Mouse (Mus musculus): Measurements from ENCODE around the gene Lbp. TPM values are rescaled to one million over a fixed set of nuclear protein-coding genes. Genes with fewer than 3 reads are reported as not detected.

The Lbp gene
- total RNA-seq, 2 experiments from 2014 or later = 5.9 to 6.6 TPM

- intact Hi-C loops (cut with DNase I) = no loop called here
Measured at GRCm38 (mm10) chr2:158306696-158307049, 380 bp downstream of the Lbp start.

DNA sequence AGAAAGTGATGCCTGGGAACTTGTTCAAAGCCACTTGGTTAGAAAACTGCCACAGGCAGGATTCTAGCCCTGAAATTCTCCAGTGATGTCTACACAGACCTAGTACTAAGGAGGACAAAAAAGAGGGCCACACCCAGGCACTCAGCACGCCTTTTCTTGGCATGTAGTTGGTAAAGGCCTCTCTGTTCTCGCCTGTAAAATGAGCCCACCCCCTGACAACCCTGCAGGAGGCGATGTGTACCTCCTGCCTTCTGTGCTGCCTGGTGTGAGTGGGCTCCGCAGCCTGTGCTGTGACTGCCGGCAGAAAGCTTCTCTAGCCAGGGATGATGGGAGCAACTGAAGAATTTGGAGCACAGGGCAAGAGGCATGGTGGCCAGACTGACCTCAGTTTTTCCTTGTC is 2.0 kb downstream of the Lbp start:
- intact Hi-C loops (cut with DNase I) = no loop called here
- DNase-seq = peak in 1 of 2 experiments; percentile 10

More at GRCm38 (mm10) chr2:158306696-158307049, 380 bp downstream of the Lbp start:
- peak in 1 of 2 experiments; percentile 26 for DNase-seq

- no peak for DNase-seq
- intact Hi-C loops (cut with DNase I) = no loop called here
Measured at GRCm38 (mm10) chr2:158313089-158313488, 6.8 kb downstream of the Lbp start.

GRCm38 (mm10) chr2:158316371-158316770 is 10.1 kb downstream of the Lbp start:
- DNase-seq = no peak
- intact Hi-C loops (cut with DNase I) = no loop called here

DNA sequence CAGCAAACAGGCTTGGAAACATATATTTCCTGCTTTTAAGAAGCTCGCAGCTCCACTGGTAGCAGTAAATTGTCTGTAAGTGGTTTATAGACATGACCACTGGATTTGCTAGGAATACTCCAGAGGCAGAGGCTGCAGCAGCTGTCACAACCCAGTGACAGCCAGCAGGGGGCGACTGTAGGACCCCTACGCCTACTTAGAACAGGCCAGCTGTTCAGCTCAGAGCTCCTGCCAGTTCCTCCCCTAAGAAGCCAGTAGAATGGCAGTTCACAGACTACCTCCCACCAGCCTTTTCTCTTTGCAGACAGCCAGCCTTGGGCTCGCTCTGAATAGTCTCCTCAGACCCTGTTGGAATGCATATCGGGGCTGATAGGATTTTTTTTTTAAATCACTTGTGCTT is 10.7 kb downstream of the Lbp start:
- DNase-seq = peak; percentile 64 to 77
- intact Hi-C loops (cut with DNase I) = no loop called here

DNA sequence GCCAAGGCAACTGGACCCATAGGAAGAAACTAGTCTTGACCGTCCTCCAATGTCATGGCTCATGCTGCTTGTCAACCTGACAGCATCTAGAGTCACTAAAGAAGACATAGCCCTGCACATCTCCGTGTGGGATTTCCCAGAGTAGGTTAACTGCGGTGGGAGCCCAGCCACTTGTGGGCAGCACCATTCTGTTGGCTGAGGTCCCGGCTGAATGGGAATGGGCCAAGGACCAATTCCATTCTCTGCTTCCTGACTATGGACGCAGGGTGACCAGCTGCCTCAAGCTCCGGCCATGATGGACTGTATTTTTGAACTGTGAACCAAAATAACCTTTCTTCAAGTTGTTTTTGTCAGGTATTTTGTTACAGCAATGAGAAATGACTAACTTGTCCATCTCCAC is 15.3 kb downstream of the Lbp start:
- no peak for DNase-seq

GRCm38 (mm10) chr2:158322845-158323244 is 16.6 kb downstream of the Lbp start:
- DNase-seq = no peak
- intact Hi-C loops (cut with DNase I) = no loop called here

More for the DNA sequence above, 15.3 kb downstream of the Lbp start:
- intact Hi-C loops (cut with DNase I) = no loop called here

- intact Hi-C loops (cut with DNase I) = no loop called here
- DNase-seq = peak; percentile 48 to 64
Measured at GRCm38 (mm10) chr2:158324531-158325190, 18.4 kb downstream of the Lbp start.

GRCm38 (mm10) chr2:158325609-158326008 is 19.3 kb downstream of the Lbp start:
- intact Hi-C loops (cut with DNase I) = no loop called here
- no peak for DNase-seq

DNA sequence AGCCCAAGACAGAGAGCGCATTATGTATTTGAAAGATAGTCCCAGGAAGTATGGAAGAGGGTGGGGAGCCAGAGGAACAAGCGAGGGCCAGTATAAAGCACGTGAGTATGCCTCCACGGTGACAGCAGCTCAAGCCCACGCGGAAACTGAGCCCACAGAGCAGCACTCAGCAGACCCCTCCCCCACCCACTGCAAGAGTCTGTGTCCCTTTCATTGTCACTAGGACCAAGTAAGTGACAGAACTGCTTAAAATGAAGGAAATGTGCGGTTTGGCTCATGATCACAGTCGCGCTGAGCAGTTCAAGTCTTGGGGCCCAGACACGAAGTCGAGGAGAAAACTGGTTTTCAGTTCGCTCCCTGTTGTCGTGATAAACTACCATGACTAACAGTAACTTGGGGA is 28.1 kb downstream of the Lbp start:
- intact Hi-C loops (cut with DNase I) = no loop called here
- no peak for DNase-seq

DNA sequence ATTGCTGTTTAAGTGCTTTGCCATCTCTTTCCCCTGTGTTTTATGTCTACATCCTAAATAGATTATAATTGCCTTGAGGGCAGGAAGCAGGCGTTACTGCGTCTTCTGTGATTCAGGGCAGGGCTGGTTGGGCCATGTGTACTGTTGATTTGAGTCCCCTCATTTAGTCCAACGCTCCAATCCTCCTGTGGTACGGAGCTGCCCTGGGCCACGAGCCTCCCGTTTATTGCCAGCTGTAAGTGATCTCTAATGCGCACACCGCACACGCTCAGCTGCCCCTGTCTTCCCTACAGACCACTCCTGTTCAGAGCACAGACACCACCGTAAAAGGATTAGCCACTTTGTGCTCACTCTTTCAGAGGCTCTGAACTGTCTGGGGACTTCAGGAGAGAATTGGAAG is 31.4 kb downstream of the Lbp start:
- DNase-seq = no peak
- intact Hi-C loops (cut with DNase I) = no loop called here

DNA sequence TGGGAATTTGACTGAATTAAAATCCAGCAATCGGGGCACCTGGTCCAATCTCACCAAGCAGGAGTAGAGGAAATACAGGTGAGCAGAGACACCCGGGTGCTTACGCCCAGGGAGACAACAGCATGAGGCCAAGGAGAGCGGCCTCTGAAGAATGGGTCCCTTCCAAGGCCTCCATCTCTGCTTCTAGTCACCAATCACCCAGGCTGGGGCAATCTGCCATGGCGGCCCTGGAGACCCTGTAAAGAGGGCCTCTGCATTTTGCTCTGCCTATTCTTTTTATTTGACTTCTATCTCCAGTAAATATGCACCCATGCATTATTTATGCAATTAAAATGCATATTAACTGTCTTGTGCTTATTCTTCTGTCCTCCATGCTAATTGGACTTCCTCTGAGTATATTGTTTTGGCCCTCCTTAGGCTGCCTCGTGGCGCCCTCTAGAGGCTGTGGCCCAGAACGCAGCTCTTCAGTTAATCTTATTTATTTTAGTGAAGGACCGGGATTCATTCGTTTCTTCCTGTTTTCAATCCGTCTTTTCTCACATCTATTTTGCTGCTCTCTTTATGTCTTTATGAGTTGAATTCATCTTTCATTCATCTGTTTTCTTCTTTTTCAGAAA is 33.8 kb downstream of the Lbp start:
- peak; percentile 41 to 80 for DNase-seq
- intact Hi-C loops (cut with DNase I) = loop anchor here (1.0 to 10.0 kb wide), 5 partner anchors 58 to 735 kb away; no protein-coding TSS in a partner anchor

DNA sequence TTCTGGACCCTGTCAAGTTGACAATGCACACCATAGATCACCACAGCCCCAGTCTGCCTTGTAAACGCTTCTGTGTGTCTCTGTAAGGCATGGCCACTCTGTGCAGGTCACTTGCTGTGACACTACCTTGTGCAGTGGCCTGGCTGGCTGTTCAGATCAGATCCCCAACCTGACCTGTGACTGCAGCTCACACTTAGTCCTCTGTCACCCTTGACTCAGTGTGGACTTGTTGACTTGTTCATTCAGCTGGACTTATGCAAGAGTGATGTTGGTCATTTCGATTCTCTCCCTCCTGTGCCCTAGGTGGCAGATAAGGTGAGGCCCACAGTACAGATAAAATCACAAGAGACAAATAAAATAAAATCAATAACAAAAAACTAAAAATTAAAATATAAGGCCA is 35.0 kb downstream of the Lbp start:
- intact Hi-C loops (cut with DNase I) = loop anchor here (2.0 to 10.0 kb wide), 4 partner anchors 59 to 737 kb away; no protein-coding TSS in a partner anchor
- DNase-seq = no peak

DNA sequence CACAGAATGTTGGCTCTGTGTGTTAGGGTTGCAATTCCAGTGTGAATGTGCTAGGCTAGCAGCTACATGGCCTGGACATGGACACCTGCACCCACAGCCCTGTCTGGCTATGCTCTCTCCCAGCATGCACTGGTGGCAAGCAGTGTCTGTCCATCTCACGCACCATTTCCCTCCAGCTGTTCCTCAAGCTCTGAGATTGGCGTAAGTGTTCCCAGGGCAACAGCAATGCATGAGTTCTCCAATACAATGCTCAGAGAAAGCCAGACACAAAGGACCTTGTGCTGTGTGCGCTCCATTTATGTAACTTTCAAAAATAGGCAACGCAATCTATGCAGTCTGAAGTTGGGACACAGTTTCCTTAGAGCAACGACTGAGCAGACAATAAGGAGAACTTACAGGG is 37.2 kb downstream of the Lbp start:
- intact Hi-C loops (cut with DNase I) = loop anchor here (5.0 to 10.0 kb wide), 3 partner anchors 61 to 739 kb away; no protein-coding TSS in a partner anchor
- no peak for DNase-seq

DNA sequence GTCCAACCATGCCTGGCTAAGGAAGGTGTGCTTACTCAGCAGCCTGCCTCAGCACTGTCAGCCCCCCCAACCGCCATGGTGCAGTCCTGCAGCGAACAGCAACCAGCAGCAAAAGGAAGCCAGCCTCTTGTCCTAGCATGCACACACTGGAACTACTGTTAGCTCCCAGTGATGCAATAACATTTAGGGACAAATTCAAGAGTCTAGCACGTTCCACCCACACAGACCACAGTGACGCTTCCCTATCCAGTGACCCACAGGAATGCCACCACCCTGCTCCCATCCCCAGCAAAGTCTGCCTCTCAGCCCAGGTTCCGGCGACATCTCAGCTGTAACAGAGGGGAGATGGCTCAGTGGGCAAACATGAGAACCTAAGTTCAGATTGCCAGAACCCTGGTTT is 40.2 kb downstream of the Lbp start:
- DNase-seq = no peak
- intact Hi-C loops (cut with DNase I) = loop anchor here (10.0 kb wide), 2 partner anchors 312 to 742 kb away; no protein-coding TSS in a partner anchor

DNA sequence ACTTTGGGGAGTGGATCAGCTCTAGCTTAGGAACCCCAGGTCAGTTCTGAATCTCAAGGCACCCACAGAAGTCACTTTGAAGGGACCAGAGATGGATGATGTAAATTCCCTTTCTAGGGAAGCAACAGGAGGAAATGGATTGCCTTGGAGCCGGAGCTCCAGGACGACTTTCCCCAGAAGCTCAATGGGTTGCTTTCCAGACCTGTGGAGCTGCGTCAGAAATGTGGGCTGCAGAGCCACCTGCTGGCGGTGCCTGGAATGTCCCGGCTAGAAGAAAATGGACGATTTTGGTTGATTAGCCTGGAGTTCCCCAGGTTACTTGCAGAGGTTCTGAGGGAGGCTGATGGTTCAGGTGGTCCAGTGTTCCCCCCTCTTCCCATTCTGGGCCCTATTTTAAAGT is 41.6 kb downstream of the Lbp start:
- intact Hi-C loops (cut with DNase I) = loop anchor here (2.0 to 10.0 kb wide), 3 partner anchors 139 to 743 kb away; no protein-coding TSS in a partner anchor
- peak; percentile 67 to 81 for DNase-seq

DNA sequence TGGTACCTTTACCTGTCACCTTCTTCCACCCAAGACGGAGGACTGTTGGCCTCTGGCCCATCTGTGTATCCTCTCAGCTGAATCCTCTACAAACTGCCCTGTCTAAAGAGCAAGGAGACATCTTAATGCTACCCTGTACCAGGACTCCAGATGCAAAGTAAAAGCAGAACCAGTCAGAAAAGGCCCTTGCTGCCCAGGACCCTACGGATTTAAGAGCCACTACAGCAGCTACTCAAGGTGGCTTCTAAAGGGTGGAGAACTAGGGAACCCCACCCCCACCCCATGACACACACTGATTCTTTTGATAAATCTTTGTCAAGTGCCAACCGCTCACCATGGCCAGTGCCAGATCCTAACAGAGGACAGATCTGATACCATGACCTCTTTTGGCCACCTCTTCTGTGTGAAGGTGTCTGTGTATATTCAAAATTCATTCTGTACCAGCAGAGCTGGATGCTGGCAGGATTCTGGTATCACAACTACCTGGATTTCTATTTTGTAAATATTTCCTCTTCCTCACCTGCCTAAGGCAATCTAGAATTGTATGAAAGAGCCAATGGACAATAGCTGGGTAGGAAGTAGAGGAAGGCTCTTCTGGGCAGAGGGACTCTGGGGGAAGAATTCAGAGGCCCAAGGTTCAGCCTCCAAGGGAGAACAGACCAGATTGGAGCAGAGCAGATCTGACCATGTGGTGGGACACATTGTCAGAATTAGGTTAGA is 46.7 kb downstream of the Lbp start:
- intact Hi-C loops (cut with DNase I) = no loop called here

GRCm38 (mm10) chr2:158354348-158355114 is 48.2 kb downstream of the Lbp start:
- intact Hi-C loops (cut with DNase I) = no loop called here
- peak in 1 of 2 experiments; percentile 10 for DNase-seq

More for the DNA sequence above, 46.7 kb downstream of the Lbp start:
- no peak for DNase-seq

GRCm38 (mm10) chr2:158355238-158355637 is 48.9 kb downstream of the Lbp start:
- intact Hi-C loops (cut with DNase I) = no loop called here
- no peak for DNase-seq

- intact Hi-C loops (cut with DNase I) = no loop called here
Measured at GRCm38 (mm10) chr2:158356121-158356520, 49.8 kb downstream of the Lbp start.

More at GRCm38 (mm10) chr2:158356121-158356520, 49.8 kb downstream of the Lbp start:
- DNase-seq = no peak

Measured in heart, postnatal 10 days (tissue).